Mouse (Mus musculus) MEL (cell line): Measurements from ENCODE around the gene Gzmm.

Experiments
- CTCF ChIP-seq, 3 experiments: IDR thresholded peaks in 2 of 3; conservative IDR thresholded peaks in 1 of 3; 2 replicates each; pipeline ENCODE4 v1.5.1; 2011 to 2012; ENCODE audit warnings: low read length in 3 of 3, low read depth in 2 of 3, mild to moderate bottlenecking in 2 of 3, improper control_type of control experiment in 1 of 3, inconsistent platforms in 1 of 3, mixed read lengths in 1 of 3, moderate library complexity in 1 of 3; ENCODE audit not compliant: control insufficient read depth in 1 of 3, insufficient read depth in 1 of 3, poor library complexity in 1 of 3, severe bottlenecking in 1 of 3
- GABPA ChIP-seq: IDR thresholded peaks from 2 replicates; pipeline ENCODE4 v1.6.1; 2012; ENCODE audit warnings: low read depth, mild to moderate bottlenecking, inconsistent platforms, low read length, improper control_type of control experiment, moderate library complexity
- HCFC1 ChIP-seq: IDR thresholded peaks from 2 replicates; pipeline ENCODE4 v1.6.1; 2012; ENCODE audit warnings: low read depth, mild to moderate bottlenecking, inconsistent platforms, low read length, improper control_type of control experiment, moderate library complexity
- JUND ChIP-seq: IDR thresholded peaks from 2 replicates; pipeline ENCODE4 v1.6.1; 2011; ENCODE audit warnings: low read depth, mild to moderate bottlenecking, improper control_type of control experiment, low read length
- MAZ ChIP-seq: IDR thresholded peaks from 2 replicates; pipeline ENCODE4 v1.6.1; 2012; ENCODE audit warnings: low read depth, mild to moderate bottlenecking, inconsistent platforms, low read length, improper control_type of control experiment
- POLR2A ChIP-seq, 2 experiments: IDR thresholded peaks; 2 replicates each; pipeline ENCODE4 v1.6.1; 2011 to 2012; ENCODE audit warnings: low read length in 2 of 2, mild to moderate bottlenecking in 2 of 2, control low read depth in 1 of 2, improper control_type of control experiment in 1 of 2, low read depth in 1 of 2, moderate library complexity in 1 of 2; ENCODE audit not compliant: control insufficient read depth in 1 of 2, insufficient read depth in 1 of 2, poor library complexity in 1 of 2
- UBTF ChIP-seq: IDR thresholded peaks from 2 replicates; pipeline ENCODE4 v1.6.1; 2012; ENCODE audit warnings: low read depth, mild to moderate bottlenecking, inconsistent platforms, low read length, improper control_type of control experiment, moderate library complexity, borderline replicate concordance; ENCODE audit not compliant: insufficient read depth
- USF2 ChIP-seq, 2 experiments: IDR thresholded peaks; 2 replicates each; pipeline ENCODE4 v1.6.1; 2011 to 2012; ENCODE audit warnings: improper control_type of control experiment in 2 of 2, low read length in 2 of 2, borderline replicate concordance in 1 of 2, inconsistent platforms in 1 of 2, low read depth in 1 of 2, mild to moderate bottlenecking in 1 of 2; ENCODE audit not compliant: insufficient read depth in 1 of 2
- ZKSCAN1 ChIP-seq: IDR thresholded peaks from 2 replicates; pipeline ENCODE4 v1.6.1; 2012; ENCODE audit warnings: low read depth, mild to moderate bottlenecking, inconsistent platforms, low read length, improper control_type of control experiment, moderate library complexity

DNA sequence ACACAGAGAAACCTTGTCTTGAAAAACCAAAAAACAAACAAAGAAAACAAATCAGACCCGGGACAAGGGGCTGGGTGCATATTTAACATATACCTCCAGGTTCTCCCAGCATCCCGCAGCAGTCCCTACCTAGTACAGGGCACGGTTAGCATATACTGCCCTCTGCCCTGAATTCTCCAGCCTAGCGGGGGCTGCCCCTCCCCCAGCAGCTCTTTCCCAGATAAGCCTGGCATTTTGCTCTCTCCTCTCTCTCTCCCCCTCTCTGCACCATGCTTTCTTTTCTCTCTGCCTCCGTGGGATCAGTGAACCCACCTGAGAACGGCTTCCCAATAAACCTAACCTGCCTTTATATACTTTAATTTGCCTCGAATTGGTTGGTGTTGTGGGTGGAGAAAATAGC lies 11.9 kb downstream of the Gzmm start:
- no peak for TF ChIP-seq HCFC1
- TF ChIP-seq CTCF (IDR thresholded peaks at IDR 0.05 in 2 of 3, conservative IDR thresholded peaks at IDR 0.05 in 1 of 3; ENCODE audit: control insufficient read depth in 1 of 3, insufficient read depth in 1 of 3, low read depth in 2 of 3, low read length in 3 of 3, poor library complexity in 1 of 3, severe bottlenecking in 1 of 3): no peak
- no peak for TF ChIP-seq GABPA
- no peak for TF ChIP-seq MAZ
- TF ChIP-seq JUND: no peak
- TF ChIP-seq USF2 (IDR thresholded peaks at IDR 0.05; ENCODE audit: borderline replicate concordance in 1 of 2, insufficient read depth in 1 of 2, low read depth in 1 of 2, low read length in 2 of 2): no peak
- no peak for TF ChIP-seq POLR2A (IDR thresholded peaks at IDR 0.05; ENCODE audit: control insufficient read depth in 1 of 2, insufficient read depth in 1 of 2, low read depth in 1 of 2, low read length in 2 of 2, poor library complexity in 1 of 2)
- TF ChIP-seq UBTF: no peak
- TF ChIP-seq ZKSCAN1: no peak
